Mouse (Mus musculus) neural tube, embryonic 10.5 days (tissue): ENCODE data around the gene Cldn6.

Source experiments
- DNase-seq: peaks from one replicate; pipeline ENCODE4 v3.0.0-alpha.2; 2017; ENCODE audit warnings: low spot score; ENCODE audit errors: extremely low spot score

Gene Cldn6

DNA sequence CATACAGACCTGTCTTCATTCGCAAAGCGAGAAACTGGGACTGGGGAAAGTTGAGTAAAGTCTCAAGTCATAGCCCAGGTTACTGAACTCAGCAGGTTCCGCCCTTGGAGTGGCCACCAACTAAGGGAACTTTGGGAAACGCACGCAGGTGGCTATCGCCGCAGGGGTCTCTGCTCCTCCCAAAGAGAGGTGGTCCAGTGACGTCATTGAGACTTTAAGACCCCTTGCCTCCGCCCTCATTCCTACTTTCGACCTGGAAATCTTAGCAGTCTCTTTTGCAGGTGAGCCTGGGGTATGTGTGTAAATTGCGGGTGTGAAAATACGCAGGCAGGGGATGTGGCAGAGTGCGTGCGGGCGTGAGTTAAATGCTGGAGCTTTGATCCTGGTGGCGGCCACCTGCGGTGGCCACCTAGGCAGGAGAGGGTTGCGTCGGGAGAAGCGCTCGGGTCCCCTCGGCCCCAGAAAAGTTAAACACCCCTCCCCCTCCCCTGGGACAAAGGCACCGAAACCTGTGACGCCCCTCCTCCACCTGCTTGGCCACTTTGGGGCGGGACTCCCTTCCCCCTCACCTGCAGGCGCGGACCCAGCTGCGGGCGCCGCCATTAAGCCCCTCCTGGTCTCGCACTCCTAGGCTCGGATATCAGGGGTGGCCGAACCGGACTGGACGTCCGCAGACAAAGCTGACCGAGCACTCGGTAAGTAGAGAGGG is at the start of gene Cldn6:
TSS of gene Cldn6 (plus strand) at position 123 of the 709 bp plus-strand sequence.
- DNase-seq, result no peak

- peak; percentile 79 for DNase-seq
These were observed 48.6 kb upstream of the Cldn6 start for GRCm38 (mm10) chr17:23630195-23631020.

DNA sequence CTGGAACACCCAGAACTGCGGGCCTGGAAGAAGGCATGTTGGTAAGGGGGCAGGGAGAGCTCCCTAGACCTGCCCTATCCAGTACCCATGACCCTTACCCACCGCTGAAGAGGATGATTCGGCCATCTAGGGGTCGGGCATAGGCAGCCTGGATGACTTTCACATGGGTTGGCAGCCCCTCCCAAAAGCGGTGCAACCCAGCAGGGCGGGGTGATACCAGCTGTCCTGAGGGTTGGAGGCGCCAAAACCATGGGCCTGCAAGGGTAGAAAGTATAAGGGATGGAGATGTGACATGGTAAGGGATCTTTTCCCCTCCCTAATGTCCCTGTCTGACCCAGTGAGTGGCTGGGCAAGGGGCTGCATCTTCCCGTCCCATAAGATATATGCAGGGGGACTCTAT is 47.8 kb upstream of the Cldn6 start:
- DNase-seq, result no peak

- DNase-seq, result peak; percentile 62
These were observed 34.2 kb upstream of the Cldn6 start, which contains the start of gene Mmp25 for GRCm38 (mm10) chr17:23644613-23645495. Gene Mmp25, minus strand, starts transcription at chr17:23645277.

DNA sequence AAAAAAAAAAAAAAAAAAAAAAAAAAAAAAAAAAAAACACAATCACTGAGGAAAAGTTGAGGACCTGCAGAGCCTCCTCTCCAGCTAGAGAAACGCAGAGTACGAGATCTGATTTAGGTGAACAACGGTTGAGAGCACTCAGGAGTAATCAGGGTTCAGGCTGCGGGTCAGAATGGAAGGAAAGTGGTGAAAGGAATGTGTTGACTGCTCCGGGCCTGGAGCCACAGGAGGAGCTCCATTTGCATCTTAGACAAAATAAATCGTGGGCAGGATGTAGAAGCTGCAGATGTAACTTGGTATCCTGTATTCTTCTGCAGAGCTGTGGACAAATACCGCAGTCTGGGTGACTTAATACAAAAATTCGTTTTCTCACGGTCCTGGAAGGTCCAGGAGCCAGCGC is 33.2 kb upstream of the Cldn6 start:
- DNase-seq, result no peak

DNA sequence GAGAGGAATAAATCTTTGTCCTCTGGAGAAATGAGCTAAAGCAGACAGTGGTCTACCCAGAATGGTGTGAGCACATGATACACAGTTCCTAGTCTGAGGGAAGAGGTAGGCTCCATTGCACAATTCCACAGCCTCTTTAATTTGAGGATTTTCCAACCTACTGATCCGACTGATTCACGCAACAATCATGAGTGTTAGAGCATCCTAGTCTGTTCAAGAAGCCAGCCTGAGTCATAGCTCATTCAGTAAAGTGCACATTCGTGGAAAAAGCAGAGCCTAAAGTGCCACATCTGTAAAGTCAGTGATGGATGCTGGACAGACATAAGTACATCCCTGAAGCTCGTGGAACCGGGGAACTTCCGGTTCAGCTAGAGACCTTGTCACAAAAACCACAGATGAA is 27.7 kb upstream of the Cldn6 start:
- no peak for DNase-seq

- no peak for DNase-seq
These were observed 25.7 kb upstream of the Cldn6 start for GRCm38 (mm10) chr17:23653324-23653723.

DNA sequence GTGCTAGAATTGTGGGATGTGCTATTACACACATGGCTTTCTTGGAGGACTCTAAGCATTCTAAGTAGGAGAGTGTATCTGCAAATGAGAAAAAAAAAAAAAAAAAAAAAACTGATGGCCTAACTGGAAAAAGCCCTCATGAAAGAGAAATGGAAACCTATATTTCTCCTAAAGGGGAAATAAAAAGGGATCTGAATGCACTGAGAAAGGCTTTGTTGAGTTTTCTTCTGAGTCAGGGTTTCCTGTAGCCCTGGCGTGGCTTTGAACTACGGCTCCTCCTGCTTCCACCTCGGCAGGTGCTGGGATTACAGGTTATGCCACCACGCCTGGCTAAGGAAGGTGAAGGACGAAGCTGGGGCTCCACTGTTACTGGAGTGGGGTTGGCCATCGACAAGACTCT is 25.0 kb upstream of the Cldn6 start:
- DNase-seq, result no peak

- DNase-seq, result no peak
These were observed 24.6 kb upstream of the Cldn6 start for GRCm38 (mm10) chr17:23654410-23654809.

- DNase-seq, result no peak
These were observed 20.6 kb upstream of the Cldn6 start for GRCm38 (mm10) chr17:23658450-23658849.

GRCm38 (mm10) chr17:23660117-23660875 is 18.8 kb upstream of the Cldn6 start, which contains the start of gene Bicdl2:
Gene Bicdl2, plus strand, starts transcription at chr17:23660506.
- no peak for DNase-seq

DNA sequence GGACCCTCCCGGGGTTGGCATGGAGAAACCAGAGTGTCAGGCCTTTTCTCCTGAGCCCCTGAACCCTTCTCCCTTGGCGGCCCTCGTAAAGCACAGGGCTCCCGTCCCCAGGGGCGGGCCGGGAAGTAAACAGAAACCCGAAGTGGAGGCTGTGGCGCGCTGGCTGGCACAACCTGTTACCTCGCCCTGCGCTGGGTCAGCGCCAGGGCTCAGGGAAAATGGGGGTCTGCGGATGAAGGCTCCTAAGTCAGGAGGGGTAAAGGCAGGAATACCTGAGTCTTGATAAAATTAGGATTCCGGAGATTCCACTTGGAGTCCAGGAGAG is 18.2 kb upstream of the Cldn6 start:
- DNase-seq, result no peak

GRCm38 (mm10) chr17:23661526-23661925 is 17.5 kb upstream of the Cldn6 start:
- no peak for DNase-seq

GRCm38 (mm10) chr17:23664556-23665021 is 14.5 kb upstream of the Cldn6 start:
- DNase-seq, result no peak

DNA sequence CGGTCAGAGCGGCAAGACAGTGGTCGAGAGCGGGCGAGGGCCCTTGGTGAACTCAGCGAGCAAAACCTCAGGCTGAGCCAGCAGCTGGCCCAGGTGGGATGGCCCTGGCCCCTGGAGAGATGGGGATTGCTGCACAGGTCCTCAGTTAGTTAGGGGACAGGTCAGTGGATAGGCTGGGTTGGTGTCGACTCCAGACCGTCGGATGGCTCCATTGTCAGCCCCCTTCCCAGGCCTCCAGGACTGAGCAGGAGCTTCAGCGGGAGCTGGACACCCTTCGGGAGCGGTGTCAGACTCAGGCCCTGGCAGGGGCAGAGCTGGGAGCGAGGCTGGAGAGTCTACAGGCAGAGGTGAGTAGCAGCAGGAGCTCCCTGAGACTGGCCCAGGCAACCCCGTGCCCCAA is 13.5 kb upstream of the Cldn6 start:
- no peak for DNase-seq

- DNase-seq, result no peak
These were observed 8.5 kb upstream of the Cldn6 start for GRCm38 (mm10) chr17:23670516-23671074.

GRCm38 (mm10) chr17:23671519-23671918 is 7.5 kb upstream of the Cldn6 start:
- DNase-seq, result no peak

- DNase-seq, result no peak
These were observed 6.3 kb upstream of the Cldn6 start for GRCm38 (mm10) chr17:23672761-23673160.

- DNase-seq, result peak; percentile 92
These were observed 5.5 kb upstream of the Cldn6 start, which contains the start of the genes Hcfc1r1 and Thoc6 for GRCm38 (mm10) chr17:23673424-23674073. Gene Hcfc1r1, plus strand, starts transcription at chr17:23673596. Gene Thoc6, minus strand, starts transcription at chr17:23673882.
